ENCODE assay signal across 13 mouse cellular contexts in genomic region chr13:64007688-64008087, GRCm38 (mm10).
A peak's percentile ranks its signal among the peaks of the same experiment; 100 is the strongest.
DNase-seq lines count a peak whose midpoint lies in the region; ATAC-seq and TF ChIP-seq lines count a peak whose summit lies in the region.
"Had no signal": no experiment of that assay in that cellular context is flagged by ENCODE, and none has a peak within 500 bp of the region (broad histone marks: within the 10 kb centered on the region; RNA-seq: fewer than 3 reads in every experiment).

No protein-coding gene starts in this region.

- TF ChIP-seq CTCF in midbrain, postnatal 0 days (IDR thresholded peaks at IDR 0.05) = peak; percentile 66

- H3K4me1 ChIP-seq in kidney, embryonic 16.5 days (ENCODE audit: insufficient read depth, low read length) = peaks cover 12% of the 10 kb centered on the region
- no peaks in the 10 kb centered on the region for H3K4me1 ChIP-seq in midbrain, postnatal 0 days (ENCODE audit: insufficient read depth, low read length)
- peaks cover 5% of the 10 kb centered on the region; the same call in 1 of the 2 replicates for H3K4me1 ChIP-seq in midbrain, embryonic 14.5 days (ENCODE audit: control insufficient read depth, insufficient read depth, low read length)
- H3K4me1 ChIP-seq in forebrain, embryonic 13.5 days = peaks cover 7% of the 10 kb centered on the region

- H3K4me2 ChIP-seq in kidney, embryonic 16.5 days (replicated peaks; ENCODE audit: low read depth, low read length) = no peak overlapping the region
- H3K4me2 ChIP-seq in midbrain, postnatal 0 days (ENCODE audit: low read depth, low read length, poor library complexity, severe bottlenecking) = no peak overlapping the region
- no peak overlapping the region for H3K4me2 ChIP-seq in midbrain, embryonic 14.5 days (ENCODE audit: low read length)
- H3K4me2 ChIP-seq in forebrain, embryonic 13.5 days = no peak overlapping the region
- H3K4me2 ChIP-seq: limb, embryonic 15.5 days; midbrain, embryonic 12.5 days had no signal

- H3K9me3 ChIP-seq in kidney, embryonic 16.5 days (ENCODE audit: low read length) = no peaks in the 10 kb centered on the region
- no peaks in the 10 kb centered on the region for H3K9me3 ChIP-seq in midbrain, postnatal 0 days (ENCODE audit: low read length)
- H3K9me3 ChIP-seq in midbrain, embryonic 14.5 days (ENCODE audit: control insufficient read depth, low read length) = no peaks in the 10 kb centered on the region
- H3K9me3 ChIP-seq in forebrain, embryonic 13.5 days (replicated peaks) = no peaks in the 10 kb centered on the region
- H3K9me3 ChIP-seq: embryonic facial prominence, embryonic 10.5 days; forebrain, embryonic 10.5 days; limb, embryonic 15.5 days; midbrain, embryonic 12.5 days had no signal

- WGBS in kidney, embryonic 16.5 days = 89% methylated on average over 2 of the region's 2 CpGs
- WGBS in midbrain, postnatal 0 days = 78% methylated on average over 2 of the region's 2 CpGs
- WGBS in midbrain, embryonic 14.5 days = 82% methylated on average over 2 of the region's 2 CpGs
- 82% methylated on average over 2 of the region's 2 CpGs for WGBS in forebrain, embryonic 13.5 days

- H3K27ac ChIP-seq in kidney, embryonic 16.5 days (ENCODE audit: low read length) = no peak overlapping the region
- H3K27ac ChIP-seq in midbrain, postnatal 0 days (ENCODE audit: low read depth, low read length) = no peak overlapping the region
- no peak overlapping the region for H3K27ac ChIP-seq in midbrain, embryonic 14.5 days (replicated peaks; ENCODE audit: low read depth, low read length)
- H3K27ac ChIP-seq in forebrain, embryonic 13.5 days = no peak overlapping the region
- H3K27ac ChIP-seq: embryonic facial prominence, embryonic 10.5 days; forebrain, embryonic 10.5 days; limb, embryonic 15.5 days; midbrain, embryonic 12.5 days had no signal

- ATAC-seq in kidney, embryonic 16.5 days (ENCODE audit: low FRiP score, low TSS enrichment) = no peak
- ATAC-seq in midbrain, postnatal 0 days (ENCODE audit: low FRiP score) = no peak
- ATAC-seq in midbrain, embryonic 14.5 days (ENCODE audit: low FRiP score, low TSS enrichment) = no peak
- ATAC-seq in forebrain, embryonic 13.5 days = no peak

- no peak overlapping the region for H3K4me3 ChIP-seq in kidney, embryonic 16.5 days (ENCODE audit: low read length)
- H3K4me3 ChIP-seq in midbrain, postnatal 0 days (ENCODE audit: low read depth, low read length) = no peak overlapping the region
- no peak overlapping the region for H3K4me3 ChIP-seq in midbrain, embryonic 14.5 days (replicated peaks; ENCODE audit: low read depth, low read length)
- H3K4me3 ChIP-seq in forebrain, embryonic 13.5 days = no peak overlapping the region
- H3K4me3 ChIP-seq: embryonic facial prominence, embryonic 10.5 days; forebrain, embryonic 10.5 days; limb, embryonic 15.5 days; midbrain, embryonic 12.5 days had no signal

- DNase-seq in embryo, embryonic 10.5 days (ENCODE audit: low spot score) = peak; percentile 10
- DNase-seq in embryo, embryonic 11 days = no peak
- DNase-seq in kidney, postnatal 10 days = peak; percentile 42
- peak; percentile 42 for DNase-seq in midbrain, postnatal 0 days (ENCODE audit: low spot score)
- no peak for DNase-seq in midbrain, embryonic 14.5 days
- no peak for DNase-seq in ovary, postnatal 36 days (ENCODE audit: low spot score)
- DNase-seq: layer of hippocampus, postnatal 36 days had no signal

- no peaks in the 10 kb centered on the region for H3K36me3 ChIP-seq in kidney, embryonic 16.5 days (ENCODE audit: insufficient read depth, low read length)
- H3K36me3 ChIP-seq in midbrain, postnatal 0 days (ENCODE audit: insufficient read depth, low read length) = no peaks in the 10 kb centered on the region
- H3K36me3 ChIP-seq in midbrain, embryonic 14.5 days (ENCODE audit: control insufficient read depth, insufficient read depth, low read length) = no peaks in the 10 kb centered on the region
- H3K36me3 ChIP-seq in forebrain, embryonic 13.5 days (ENCODE audit: poor library complexity, severe bottlenecking) = no peaks in the 10 kb centered on the region
- H3K36me3 ChIP-seq: embryonic facial prominence, embryonic 10.5 days; forebrain, embryonic 10.5 days; limb, embryonic 15.5 days; midbrain, embryonic 12.5 days had no signal

- no peaks in the 10 kb centered on the region for H3K27me3 ChIP-seq in kidney, embryonic 16.5 days (ENCODE audit: insufficient read depth, low read length)
- no peaks in the 10 kb centered on the region for H3K27me3 ChIP-seq in midbrain, postnatal 0 days (ENCODE audit: insufficient read depth, low read length)
- H3K27me3 ChIP-seq in midbrain, embryonic 14.5 days (ENCODE audit: control insufficient read depth, insufficient read depth, low read length) = no peaks in the 10 kb centered on the region
- H3K27me3 ChIP-seq in forebrain, embryonic 13.5 days = peaks cover 27% of the 10 kb centered on the region
- H3K27me3 ChIP-seq: limb, embryonic 15.5 days had no signal

- no peak overlapping the region for H3K9ac ChIP-seq in kidney, embryonic 16.5 days (replicated peaks; ENCODE audit: low read length)
- H3K9ac ChIP-seq in midbrain, postnatal 0 days (replicated peaks; ENCODE audit: low read length, poor library complexity, severe bottlenecking) = no peak overlapping the region
- no peak overlapping the region for H3K9ac ChIP-seq in midbrain, embryonic 14.5 days (replicated peaks; ENCODE audit: low read length)
- no peak overlapping the region for H3K9ac ChIP-seq in forebrain, embryonic 13.5 days
- H3K9ac ChIP-seq: limb, embryonic 15.5 days; midbrain, embryonic 12.5 days had no signal

Comparison
In these comparisons a context has a peak if more than half of its experiments do, and no peak if none do; other contexts are left out.
1. DNase-seq: peak in embryo, embryonic 10.5 days (single experiment), kidney, postnatal 10 days (single experiment) and midbrain, postnatal 0 days (single experiment); none in embryo, embryonic 11 days (single experiment), midbrain, embryonic 14.5 days (single experiment) and ovary, postnatal 36 days (single experiment).